ENCODE assay signal across 8 mouse cellular contexts in the genomic region with DNA sequence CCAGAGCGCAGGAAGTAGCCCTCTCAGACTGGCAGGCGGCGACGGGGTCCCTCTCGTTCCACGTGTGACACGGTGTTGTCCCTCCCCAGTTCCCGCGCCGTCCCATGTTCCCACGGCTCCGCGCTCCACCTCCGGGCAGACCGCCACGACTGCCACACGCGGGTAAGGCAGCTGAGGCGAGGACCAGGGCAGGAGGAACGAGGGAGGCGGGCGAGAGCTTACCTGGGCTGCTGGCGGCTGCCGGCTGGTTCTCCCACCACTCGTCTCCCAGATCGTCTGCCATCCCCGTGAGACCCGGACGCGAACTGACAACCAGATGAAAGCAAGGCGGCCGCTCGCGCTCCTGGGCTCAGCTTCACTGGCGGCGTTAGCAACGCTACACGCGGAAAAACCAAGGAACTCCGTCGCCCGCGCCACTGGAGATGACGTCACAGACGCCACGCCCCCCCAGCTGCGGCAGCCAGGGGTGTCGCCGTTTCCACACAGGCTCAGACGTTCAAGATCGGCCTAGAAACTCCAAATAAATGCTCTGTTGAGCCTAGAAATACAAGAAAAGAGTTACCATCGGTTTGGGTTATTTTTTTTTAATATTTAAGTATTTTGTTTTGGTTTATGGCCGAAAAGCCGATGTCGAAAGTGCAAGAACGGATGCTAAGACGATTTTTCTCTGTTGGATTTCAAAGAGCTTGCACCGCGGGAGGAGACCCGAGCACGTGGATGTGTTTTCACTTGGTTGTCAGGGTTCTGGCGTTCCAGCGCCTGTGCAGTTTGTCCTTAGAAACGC. TPM values are rescaled to one million over a fixed set of nuclear protein-coding genes. Genes with fewer than 3 reads are reported as not detected.
A peak's percentile ranks its signal among the peaks of the same experiment; 100 is the strongest.
DNase-seq lines count a peak whose midpoint lies in the region; ATAC-seq lines count a peak whose summit lies in the region.

Gene Cmss1, minus strand, starts transcription at position 421 of the 784 bp plus-strand sequence.

- peak within 1 kb of the TSS; percentile 64 for H3K9ac ChIP-seq in hindbrain, embryonic 15.5 days

- H3K27me3 ChIP-seq in hindbrain, embryonic 15.5 days: no peaks in the 10 kb centered on the region

- peak within 1 kb of the TSS; percentile 83 for H3K27ac ChIP-seq in hindbrain, embryonic 15.5 days (replicated peaks)

- H3K4me1 ChIP-seq in hindbrain, embryonic 15.5 days (replicated peaks): peaks cover 15% of the 10 kb centered on the region

- WGBS in hindbrain, embryonic 15.5 days: under 1% methylated on average over 64 of the region's 64 CpGs

- no peaks in the 10 kb centered on the region for H3K9me3 ChIP-seq in hindbrain, embryonic 15.5 days

- peak within 1 kb of the TSS; percentile 92 for H3K4me3 ChIP-seq in hindbrain, embryonic 15.5 days

- peak; percentile 92 for DNase-seq in R1 (ENCODE audit: low read depth, low spot score)
- DNase-seq in cerebellum, postnatal 25 days: peak; percentile 82 to 87
- peak; percentile 64 to 73 for DNase-seq in frontal cortex, postnatal 25 days (ENCODE audit: low spot score in 2 of 2)
- peak; percentile 57 for DNase-seq in left cerebral cortex, adult 11 months (ENCODE audit: low spot score)
- peak; percentile 86 to 88 for DNase-seq in lung, postnatal 4 days
- peak; percentile 78 for DNase-seq in retina, postnatal 7 days (ENCODE audit: low read depth, low spot score)
- peak; percentile 71 for DNase-seq in urinary bladder, adult 2 months (ENCODE audit: low spot score)

- H3K36me3 ChIP-seq in hindbrain, embryonic 15.5 days: no peaks in the 10 kb centered on the region

- peak; percentile 93 for ATAC-seq in hindbrain, embryonic 15.5 days (ENCODE audit: low FRiP score, low read depth)

- peak within 1 kb of the TSS; percentile 87 for H3K4me2 ChIP-seq in hindbrain, embryonic 15.5 days

RNA-seq across cellular contexts. Expression of gene Cmss1, which starts in this region (rescaled TPM):
- polyA plus RNA-seq in hindbrain, embryonic 15.5 days (2015; fragmentation: Nextera tagmentation; extraction: Ambion mirVana): 33.9 and 38.3 TPM in 2 replicates
- 3.6 and 6.4 TPM in 2 replicates for polyA plus RNA-seq in urinary bladder, adult 2 months (2012; rRNA removed)

Comparison
In these comparisons a context has a peak if more than half of its experiments do, and no peak if none do; other contexts are left out.
1. Peak in every context shown above with its lines: DNase-seq, ATAC-seq, H3K4me3 ChIP-seq and H3K27ac ChIP-seq.